Mouse (Mus musculus): ENCODE results near the gene Stmn1.
"Not testable (repeated sequence)": the region's sequence is repeated elsewhere in the genome, so short reads cannot be mapped to it uniquely, and the experiment has no call there.

Stmn1 gene

DNA sequence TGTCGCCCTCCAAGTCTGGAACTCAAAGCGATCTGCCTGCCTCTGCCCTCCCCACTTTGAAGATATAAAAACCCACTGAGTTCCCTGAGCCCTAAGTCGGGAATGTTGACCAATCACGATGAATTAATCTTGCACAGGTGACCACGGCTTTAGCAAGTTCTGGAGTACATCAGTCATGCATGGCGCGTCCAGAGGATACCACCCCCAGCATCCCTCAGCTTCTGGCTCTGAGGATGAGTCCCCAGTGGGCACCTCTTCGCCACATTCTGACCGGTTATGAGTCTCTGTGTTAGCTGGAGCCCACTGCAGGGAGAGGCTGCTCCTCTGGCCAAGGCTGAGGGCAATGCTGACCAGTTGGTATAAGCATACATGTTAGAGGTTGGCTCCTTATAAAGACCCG, 16.1 kb downstream of the Stmn1 start:
- DNase-seq (ENCODE audit: low read depth, low spot score), result no peak

DNA sequence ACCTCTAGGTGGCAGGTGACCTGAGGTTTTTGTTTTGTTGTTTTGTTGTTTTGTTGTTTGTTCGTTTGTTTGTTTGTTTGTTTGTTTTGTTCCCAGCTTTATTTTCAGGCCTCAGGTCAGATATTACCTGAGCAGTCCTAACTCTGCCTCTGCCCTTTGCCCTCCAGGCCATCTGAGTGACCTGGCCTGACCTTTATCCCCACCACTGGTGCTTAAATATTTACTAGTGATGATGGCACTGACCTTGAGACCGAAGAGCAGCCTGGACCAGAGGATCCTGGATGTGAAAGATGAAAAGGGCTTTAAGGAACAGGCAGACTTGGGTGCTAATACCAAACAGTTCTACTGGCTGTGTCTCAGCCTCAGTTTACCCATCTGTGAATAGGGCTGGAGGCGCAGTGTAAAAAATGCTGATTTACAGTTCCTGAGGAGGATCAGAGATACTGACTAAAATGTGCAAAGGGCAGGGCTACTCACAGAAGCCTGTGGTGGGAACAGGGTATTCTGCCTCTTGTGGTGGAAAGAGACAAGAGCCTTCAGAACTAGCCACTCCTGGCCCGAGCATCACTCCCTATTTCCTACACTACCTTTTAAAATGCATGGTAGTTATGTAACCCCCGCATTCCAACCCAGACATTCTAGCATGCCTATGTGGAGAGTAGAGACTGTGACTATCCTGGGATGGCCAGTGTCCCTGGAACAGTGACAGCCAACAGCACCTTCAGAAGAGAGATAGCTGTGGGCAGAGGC, 17.2 kb downstream of the Stmn1 start:
- DNase-seq (ENCODE audit: low read depth, low spot score), result peak; percentile 55

DNA sequence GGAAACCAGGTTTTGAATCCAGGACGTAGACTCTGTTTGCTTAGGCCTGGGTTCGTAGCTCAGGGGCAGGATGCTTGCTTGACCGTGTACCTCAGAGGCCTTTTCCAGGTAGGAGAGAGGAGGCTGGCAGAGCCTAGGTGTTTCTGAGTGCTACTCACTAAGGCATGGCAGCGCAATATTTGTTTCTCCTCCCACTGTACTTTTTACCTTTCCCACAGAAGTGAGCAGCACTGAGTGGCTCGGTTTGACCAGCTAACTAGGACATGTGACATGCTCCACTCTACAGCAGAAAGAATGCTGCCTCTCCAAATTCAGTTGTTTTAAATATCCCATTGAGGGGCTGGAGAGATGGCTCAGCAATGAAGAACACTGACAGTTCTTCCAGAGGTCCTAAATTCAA, 20.1 kb downstream of the Stmn1 start:
- DNase-seq (ENCODE audit: low read depth, low spot score), result no peak

DNA sequence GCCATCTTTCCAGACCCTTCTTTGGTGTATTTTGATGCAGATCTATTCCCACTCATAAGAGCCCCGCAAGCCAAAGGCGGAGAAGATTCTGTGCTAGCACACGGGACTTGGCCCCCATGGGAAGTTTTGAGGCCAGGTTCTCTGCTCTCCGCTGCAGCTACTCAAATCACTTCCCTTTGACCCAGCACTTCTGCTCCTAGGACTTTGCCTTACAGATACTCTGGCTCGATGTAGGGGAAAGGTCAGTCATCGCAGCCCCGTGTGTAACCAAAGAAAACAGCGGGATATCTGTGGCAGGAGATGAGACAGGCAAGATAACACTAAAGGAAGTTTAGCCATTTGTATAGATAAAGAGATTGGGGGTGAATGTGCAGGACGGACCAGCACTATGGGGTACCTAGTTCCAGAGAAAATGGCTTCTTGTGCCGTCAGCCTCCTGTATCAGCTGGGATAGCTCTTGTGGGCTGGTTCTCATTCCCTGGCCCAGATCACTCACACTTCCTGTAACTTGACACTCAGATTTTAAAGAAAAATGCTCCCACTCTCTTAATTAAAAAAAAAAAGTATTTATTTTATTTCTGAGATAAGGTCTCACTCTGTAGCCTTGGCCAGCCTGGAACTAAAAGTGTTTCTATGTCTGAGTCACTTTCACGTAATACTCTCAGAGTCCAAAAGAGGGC, 22.0 kb downstream of the Stmn1 start:
- DNase-seq (ENCODE audit: low read depth, low spot score), result no peak

DNA sequence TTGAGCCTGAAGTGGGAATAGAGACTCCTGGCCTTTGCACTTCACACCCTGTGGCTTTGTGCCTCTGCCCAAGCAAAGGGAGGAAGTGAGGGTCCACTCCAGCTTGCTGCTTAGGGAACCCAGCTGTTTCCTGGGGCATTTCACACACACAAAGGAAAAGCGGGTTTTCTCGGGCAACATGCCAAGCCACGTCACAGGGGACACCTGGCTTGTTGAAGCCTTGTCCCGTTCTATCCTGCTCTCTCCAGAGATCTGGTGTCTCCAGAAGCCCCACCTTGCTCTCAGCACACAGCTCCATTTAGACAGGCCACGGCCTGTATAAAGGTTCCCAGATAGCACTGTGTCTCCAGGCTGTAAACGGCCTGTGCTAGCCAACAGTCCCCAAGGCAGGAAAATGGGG, 23.6 kb downstream of the Stmn1 start:
- no peak for DNase-seq (ENCODE audit: low read depth, low spot score)

DNA sequence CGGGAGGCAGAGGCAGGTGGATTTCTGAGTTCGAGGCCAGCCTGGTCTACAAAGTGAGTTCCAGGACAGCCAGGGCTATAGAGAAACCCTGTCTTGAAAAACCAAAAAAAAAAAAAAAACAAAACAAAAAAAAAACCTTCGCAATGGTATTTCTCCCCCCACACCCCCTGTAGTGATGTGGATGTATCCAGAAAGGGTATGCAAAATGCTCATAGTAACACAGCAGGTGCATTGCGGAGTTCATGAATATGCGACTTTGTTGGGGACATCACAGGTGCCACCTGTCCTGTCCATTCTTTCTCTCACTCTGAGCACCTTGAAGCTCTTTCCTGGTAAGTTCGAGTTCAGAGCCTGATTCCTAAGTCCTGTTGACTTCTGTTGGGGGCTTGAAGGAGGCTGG, 26.0 kb downstream of the Stmn1 start:
- not testable (repeated sequence) for DNase-seq (ENCODE audit: low read depth, low spot score)

DNA sequence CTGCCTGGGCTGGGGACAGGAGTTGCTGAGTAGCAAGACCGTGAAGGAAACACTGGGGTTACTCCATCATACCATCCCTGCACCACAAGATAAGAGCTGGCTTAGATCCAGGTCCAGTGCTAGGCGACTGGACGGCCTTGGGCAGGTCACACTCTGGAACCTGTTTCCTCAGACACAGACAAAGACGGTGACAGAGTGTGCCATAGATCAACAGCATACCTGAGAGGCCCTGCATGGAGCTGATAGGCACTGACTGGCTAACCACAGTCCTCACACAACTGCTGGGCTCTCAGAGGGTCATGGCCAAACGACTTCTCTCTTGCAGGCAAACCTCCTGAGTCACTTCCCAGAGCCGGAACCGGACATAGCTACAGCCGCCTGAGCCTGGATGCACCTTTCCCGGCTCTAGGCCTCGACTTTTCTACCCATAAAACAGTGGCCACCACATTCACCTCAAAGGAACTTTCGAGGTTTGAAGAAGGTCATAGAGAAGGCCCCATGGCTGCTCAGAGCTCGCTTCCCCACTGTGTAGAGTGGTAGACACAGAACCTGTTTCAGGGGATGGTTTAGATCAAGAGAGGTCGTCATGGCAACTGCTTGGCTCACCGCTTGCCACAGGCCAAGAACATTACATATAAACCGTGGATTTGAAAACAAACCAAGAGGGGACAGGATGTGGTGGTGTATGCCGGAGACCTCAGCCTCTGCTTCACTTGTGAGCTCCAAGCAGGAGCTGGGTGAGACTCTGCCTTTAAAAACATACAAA, 26.8 kb downstream of the Stmn1 start:
- no peak for DNase-seq (ENCODE audit: low read depth, low spot score)

DNA sequence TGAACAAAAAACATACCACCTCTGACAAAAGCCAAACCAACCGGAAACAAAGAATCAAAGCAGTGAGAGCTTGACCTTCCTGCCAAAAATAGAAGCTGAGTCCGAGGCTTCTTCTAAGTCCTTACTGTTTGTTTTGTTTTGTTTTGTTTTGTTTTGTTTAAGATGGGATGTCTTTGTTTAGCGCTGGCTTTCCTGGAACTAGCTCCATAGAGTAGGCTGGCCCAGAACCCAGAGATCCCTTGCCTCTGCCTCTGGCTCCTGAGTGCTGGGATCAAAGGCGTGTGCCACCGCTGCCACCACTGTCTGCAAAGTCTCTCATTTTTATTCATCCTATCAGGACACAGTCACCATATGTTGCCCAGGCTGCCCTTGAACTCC, 27.4 kb downstream of the Stmn1 start:
- DNase-seq (ENCODE audit: low read depth, low spot score), result no peak

DNA sequence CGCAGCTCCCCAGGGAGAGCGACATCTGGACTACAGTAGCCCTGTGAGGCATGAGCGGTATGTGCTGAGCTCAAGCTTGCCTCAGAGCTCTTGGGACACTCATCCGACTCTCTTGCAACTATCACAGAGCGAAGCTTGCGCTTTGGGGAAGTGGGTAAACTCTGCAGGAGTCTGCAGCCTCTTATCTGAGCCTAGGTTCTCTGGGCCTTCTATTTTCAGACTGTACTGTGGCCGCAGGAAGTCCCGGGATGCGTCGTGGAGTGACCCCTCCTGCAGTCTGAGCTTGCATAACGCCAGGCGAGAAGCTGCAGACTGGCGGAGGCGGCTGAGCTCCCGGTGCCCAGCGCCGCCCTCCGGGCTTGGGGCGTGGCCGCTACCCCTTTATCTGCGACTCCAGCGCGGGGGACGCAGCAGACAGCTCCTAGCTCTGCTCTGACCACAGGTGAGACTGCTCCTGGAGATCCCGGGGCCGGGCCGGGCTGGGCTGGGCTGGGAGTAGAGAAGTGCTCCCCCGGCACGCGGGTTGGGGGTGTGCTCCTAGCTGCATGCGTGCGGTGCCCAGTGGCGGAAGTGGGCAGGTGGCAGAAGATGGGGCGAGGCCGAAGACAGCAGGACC, 28.6 kb downstream of the Stmn1 start, which contains the start of gene Paqr7:
Gene Paqr7, plus strand, starts transcription at position 103 of the 616 bp plus-strand sequence.
- DNase-seq (ENCODE audit: low read depth, low spot score), result no peak

DNA sequence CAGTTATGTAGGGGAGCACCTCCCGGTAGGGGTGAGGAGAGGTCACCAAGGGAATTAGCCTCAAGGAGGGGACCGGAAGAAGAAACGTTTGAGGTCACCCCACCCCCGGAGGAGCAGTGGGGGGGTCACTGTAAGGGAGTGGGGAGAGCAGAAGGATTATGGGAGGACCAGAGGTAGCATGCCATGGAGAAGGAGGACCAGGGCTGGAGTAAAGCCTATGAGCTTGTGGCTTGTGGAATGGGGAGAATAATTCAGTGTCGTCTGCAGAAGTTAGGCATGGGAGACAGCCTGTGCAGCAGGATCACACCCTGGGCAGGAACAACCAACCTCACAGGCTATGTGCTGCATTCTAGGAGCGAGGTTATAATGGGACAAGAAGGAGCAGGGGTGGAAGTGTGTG, 29.1 kb downstream of the Stmn1 start:
- no peak for DNase-seq (ENCODE audit: low read depth, low spot score)

DNA sequence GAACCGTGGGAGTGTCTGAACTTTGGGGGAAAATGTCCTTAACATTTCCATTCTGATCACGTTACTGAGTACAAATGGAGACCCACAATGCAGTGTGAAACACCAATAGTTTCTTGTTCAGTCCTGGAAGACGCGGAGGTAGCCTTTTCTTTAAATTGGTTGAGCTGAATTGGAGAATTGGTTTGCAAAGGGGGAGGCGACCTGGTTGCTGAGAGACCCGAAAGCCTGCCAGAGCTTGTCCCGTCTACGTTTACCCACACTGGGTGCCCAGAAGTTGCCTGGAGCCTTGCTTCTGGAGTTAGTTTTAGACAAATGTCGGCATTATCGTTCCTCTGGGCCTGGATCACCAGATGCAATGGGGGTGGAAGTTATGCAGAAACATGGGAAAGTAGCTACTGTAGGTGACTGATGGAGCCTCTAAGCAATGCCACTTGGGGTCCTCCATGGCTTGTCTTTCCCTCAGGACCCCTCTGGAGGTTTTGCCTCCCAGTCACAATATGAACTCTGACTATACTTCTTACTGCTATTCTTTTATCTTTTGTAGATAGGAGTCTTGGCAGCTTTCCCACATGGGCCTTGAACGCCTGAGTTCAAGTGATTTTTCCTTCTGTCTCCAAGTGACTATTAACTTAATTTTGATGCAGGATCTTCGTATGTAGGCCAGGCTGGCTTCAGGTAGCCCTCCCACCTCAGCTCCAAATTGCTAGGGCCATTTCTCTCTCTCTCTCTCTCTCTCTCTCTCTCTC, 30.0 kb downstream of the Stmn1 start:
- DNase-seq (ENCODE audit: low read depth, low spot score), result no peak

DNA sequence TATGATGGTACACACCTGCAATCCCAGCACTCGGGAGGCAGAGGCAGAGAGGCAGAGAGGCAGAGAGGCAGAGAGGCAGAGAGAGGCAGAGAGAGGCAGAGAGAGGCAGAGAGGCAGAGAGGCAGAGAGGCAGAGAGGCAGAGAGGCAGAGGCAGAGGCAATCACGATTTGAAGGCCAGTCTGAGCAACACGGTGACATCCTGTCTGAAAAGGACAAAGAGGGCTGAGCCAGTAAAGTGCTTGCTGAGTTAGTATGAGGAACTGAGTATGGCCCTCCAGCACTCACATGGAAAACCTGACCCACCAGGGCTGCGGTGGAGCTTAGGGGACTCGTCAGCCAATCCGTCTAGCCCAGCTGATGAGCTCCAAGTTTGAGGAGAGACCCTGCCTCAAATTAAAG, 30.9 kb downstream of the Stmn1 start:
- not testable (repeated sequence) for DNase-seq (ENCODE audit: low read depth, low spot score)

DNA sequence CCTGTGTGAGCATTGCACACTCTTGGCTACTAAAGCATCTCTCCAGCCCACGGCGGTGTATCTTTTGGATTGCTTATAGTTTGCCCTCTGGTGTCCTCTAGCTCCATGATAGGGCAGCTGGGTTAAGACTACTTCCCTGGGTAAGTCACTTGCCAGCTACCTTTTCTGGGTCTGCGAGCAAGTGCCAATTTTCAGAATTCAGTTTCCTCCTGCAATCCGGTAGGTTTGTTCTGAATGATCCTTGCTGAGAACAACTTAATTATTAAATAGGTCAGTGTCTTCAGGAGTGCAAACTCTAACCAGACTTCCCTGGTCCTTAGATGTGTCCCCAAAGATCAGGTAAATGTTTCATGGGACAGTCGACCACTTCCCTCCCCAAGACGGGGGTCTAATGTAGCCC, 33.0 kb downstream of the Stmn1 start:
- DNase-seq (ENCODE audit: low read depth, low spot score), result no peak

DNA sequence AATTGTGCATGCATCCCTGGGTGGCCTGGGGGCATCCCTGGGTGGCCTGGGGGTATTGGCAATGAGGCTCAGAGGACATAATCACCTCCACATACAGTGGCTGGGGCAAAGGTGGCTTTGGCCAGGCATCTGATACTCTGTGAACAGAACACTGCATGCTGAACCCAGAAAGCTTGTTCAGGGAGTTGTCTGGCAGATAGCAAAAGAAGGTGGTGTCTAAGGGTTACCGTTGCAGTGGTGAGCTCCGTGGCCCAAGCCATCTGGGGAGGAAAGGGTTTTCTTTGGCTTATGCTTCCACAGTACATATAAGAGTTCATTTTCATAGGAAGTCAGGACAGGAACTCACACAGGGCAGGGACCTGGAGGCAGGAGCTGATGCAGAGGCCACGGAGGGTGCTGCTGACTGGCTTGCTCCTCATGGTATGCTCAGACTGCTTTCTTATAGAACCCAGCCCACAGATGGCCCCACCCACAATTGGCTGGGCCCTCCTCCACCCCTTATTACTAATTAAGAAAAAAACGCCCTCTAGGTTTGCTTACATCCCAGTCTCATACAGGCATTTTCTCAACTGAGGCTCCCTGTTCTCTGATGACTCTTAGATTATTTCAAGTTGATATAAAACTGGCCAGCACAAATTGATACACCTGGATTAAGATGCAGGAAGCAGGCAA, 35.7 kb downstream of the Stmn1 start:
- no peak for DNase-seq (ENCODE audit: low read depth, low spot score)

DNA sequence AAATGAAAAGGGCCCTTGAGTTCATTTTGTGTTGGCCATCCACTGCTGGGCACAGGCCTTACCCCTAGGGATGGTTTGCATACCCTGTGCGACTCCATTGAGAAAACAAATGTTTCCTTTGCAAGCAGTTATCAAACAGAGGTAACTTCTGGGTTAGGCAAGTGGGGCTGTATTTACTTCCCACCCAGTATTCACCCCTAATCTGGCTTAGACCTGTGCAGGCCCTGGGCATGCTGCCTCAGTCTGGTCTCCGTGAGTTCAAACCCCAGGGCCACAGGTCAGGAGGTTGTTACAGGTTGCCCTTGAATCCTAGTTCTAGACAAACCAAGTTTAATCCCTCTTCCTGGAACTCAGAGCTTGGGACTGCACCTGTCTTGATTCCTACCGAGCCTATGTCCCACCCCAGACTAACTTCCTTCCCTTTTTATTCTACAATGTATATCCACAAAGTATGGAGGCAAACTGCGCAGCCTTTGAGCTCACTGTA, 37.2 kb downstream of the Stmn1 start:
- no peak for DNase-seq (ENCODE audit: low read depth, low spot score)

DNA sequence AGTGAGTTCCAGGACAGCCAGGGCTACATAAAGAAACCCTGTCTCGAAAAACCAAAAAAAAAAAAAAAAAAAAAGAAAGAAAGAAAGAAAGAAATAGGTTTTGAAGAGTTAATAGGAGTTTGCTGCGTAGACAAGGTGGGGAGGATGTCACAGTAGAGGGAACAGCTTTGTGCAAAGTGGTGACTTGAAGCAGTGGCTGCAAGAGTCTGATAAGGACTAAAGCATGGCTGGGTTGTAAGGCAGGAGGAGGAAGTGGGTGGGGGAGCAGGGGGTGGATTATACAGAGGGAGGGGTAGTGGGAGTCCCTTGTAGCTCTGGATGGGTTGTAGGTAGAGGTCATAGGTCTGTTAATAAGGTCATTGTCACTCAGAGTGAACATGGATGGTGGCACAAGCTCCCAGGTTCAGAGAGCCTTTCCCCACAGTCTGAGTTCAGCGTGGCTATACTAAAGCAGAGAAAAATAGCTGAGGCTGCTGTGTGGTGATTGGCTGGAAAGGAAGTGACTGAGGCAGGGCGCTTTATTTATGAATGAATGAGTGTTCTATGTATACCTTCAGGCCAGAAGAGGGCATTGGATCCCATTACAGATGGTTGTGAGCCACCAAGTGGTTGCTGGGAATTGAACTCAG, 38.0 kb downstream of the Stmn1 start:
- no peak for DNase-seq (ENCODE audit: low read depth, low spot score)

DNA sequence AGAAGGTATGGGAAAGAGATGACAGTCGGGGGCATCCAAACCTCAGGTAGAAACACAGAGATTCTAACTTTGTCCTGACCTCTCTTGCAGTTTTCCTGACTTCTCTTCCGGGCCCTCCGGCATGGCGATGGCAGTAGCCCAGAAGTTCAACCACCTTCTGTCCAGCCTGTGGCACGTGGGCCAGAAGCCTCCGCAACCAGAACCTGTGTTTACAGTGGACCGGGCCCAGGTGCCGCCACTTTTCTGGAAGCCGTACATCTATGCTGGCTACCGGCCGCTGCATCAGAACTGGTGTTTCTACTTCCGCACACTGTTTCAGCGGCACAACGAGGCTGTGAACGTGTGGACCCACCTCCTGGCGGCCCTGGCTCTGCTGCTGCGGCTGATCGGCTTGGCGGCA, 38.6 kb downstream of the Stmn1 start:
- DNase-seq (ENCODE audit: low read depth, low spot score), result no peak

DNA sequence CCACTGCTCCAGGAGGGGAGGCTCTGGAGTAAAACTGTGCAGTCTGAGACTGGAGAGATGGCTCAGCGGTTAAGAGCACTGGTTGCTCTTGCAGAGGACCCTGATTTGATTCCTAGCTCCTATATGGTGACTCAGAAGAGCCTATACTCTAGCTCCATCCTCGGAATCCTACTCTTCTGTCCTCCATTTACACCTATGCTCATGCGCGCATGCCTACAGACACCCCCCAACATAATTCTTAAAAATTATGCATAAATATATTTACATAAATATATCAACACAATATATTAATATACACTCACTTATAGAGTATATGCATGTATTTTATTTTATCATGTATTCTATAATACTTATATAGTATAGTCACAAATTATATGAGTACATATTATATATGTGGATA, 42.3 kb downstream of the Stmn1 start:
- no peak for DNase-seq (ENCODE audit: low read depth, low spot score)

DNA sequence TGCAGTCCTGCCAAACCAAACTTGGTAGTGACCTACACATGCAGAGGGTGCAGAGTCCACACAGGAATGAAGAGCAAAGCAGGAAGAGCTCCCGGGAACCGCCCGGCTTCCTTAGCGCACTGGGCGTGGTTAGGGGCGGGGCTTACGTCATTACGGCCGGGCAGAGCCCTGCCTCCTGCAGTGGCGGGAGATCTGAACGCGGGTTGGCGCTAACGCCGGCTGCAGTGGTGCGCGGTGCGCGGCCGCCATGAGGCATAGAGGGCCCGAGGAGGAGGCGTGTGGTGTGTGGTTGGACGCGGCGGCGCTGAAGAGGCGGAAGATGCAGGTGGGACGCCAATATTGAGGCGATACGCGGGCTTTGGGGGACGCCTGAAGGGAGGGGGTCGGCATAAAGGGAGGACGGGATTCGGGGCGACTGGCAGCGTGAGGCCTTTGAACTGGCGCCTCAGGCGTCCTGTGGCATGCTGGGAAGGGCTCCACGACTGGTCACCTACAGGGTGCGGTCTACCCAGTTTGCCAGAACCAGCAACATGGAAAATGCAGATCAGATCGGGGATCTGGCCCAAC, 42.8 kb downstream of the Stmn1 start, which contains the start of gene Aunip:
Gene Aunip, plus strand, starts transcription at position 155 of the 567 bp plus-strand sequence.
- peak; percentile 97 for DNase-seq (ENCODE audit: low read depth, low spot score)

DNA sequence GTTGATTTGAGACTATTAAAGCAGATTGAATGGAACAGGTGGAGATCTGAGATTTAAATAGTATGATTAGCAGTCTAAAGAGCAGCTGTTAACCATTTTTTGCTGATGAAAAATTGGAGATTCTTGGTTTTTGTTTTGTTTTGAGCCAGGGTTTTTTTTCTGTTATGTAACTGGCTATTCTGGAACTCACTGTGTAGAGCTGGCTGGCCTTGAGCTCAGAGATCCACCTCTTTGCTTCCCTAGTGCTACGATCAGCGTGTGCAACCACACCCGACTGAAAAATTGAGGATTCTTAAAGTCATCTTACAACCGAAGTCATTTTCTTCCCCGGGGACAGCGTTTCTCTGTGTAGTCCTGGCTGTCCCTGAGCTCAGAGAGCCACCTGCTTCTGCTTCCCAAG, 43.6 kb downstream of the Stmn1 start:
- DNase-seq (ENCODE audit: low read depth, low spot score), result no peak

Data from ZHBTc4 (cell line).